Mouse (Mus musculus) left cerebral cortex, adult 11 months (tissue): ENCODE results near the gene Babam2.
"Not testable (repeated sequence)": the region's sequence is repeated elsewhere in the genome, so short reads cannot be mapped to it uniquely, and the experiment has no call there.

Experiments used
- DNase-seq: peaks from one replicate; pipeline ENCODE4 v3.0.0; 2022; ENCODE audit warnings: low spot score

Babam2 gene

DNA sequence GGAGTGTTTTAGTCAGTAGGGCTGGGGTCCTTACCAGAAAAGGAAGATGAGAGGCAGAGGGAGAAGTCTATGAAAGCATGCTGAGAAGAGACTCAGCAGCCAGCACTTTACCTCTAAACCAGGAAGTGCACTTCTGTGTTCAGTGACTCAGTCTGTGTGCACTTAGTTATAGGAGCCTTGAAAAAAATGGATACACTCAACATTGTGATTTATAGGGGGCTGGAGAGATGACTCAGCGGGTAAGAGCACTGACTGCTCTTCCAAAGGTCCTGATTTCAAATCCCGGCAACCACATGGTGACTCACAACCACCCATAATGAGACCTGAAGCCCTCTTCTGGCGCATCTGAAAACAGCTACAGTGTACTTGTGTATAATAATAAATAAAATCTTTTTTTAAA is 238.5 kb downstream of the Babam2 start:
- DNase-seq, result no peak

DNA sequence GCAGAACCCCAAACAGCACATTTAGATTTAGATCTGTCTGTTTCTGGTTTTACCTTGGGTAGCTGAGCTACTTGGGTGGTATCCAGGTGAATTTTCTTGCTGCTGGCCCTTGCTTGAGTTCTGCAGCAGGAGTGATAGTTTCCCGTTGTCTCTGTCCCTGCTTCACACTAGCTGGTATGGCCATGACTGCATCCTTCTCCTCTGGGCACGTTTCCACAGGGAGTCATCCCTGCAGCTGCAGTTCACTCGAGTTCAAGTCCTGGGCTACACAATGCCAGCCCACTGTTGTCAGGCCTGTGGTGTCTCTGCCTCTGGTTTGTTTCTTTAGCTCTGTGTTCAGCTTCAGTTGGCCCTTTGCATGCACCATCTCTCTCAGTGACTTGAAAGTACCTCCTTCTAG is 239.0 kb downstream of the Babam2 start:
- no peak for DNase-seq

DNA sequence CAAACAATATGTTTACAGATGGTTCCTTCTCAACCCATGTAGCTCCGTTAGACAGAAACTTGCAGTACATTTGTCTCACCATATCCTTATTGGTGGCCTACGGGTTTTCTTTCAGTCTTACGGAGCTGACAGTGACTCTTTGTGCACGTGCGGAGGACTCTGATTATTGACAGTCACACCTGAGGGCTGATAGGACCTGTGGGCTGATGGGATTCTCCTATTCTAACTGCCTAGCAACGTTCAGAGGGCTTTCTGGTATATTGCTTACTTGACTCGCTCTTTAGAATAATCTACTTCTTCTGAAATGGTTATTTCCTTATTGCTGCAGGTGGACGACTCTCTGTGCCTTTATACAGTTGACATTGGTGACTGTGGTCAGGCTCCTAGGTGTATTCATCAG is 243.4 kb downstream of the Babam2 start:
- no peak for DNase-seq

DNA sequence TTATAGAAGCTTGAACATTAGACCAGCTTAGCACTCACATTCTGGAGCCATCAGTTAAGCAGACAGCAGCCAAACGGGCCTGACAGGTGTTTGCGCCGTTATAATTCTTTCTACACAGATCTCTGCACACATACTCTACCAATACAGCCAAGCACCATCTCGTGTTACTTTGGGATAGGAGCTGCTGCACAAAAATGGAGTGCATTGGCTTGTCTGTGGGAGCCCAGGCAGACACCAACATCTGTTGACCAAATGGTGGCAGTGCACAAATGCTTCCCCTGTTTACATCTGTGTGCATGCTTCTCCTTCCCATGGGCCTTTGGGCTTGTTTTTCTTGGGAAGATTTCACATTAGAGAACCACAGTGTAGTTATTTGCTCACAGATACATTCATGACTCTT is 249.7 kb downstream of the Babam2 start:
- DNase-seq, result no peak

DNA sequence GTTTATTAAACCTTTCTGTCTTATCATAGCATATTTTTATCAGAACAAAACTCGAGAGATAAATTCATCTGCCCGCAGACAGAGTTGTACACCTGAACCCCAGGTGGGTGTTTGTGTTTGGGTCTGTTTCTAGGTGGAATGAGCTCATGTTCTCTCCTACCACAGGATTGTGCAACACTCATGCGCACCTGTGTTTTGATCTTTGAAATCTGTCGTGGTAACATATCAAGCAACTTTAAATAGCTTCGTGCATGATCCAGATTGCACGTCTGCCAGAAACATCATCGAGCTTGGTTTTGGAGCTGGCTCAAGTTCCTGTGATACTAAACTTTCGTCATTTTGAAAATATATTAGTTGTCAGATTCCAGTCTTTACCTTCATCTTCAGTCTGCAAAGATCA is 251.9 kb downstream of the Babam2 start:
- DNase-seq, result no peak

DNA sequence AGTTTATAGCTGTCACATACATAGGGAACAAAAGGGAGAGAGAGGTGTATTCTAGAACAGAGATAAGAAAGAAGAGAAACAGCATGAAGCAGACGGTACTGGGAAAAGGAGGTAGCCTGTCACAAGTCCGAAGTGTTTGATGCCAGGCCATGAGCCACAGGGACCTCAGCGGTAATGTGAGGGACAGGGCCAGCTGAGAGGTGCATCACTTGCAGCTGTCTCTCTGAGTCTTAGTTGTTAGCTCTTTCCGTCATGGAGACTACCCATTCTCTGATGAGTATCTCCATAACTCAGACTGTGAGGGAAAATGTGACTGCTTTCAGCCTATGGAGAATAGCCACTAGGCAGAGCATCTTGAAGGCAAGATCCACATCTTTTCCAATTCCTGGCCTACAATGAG is 253.0 kb downstream of the Babam2 start:
- no peak for DNase-seq

DNA sequence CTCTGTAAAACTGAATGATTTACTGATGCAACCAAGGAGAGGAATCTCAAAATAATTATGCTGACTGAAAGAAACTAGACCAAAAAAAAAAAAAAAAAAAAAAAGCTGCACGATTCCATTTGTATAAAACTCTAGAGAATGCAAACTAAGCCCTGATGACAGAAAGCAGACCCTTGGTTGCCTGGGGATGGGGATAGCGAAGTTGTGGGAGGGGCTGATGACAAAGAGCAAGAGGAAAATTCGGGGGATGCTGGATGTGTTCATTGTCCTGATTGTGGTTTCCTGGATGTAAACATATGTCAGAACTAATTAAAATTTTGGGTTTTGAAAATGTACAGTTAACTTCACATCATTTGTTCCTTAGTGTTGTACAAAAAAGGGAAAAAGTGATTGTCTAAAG is 257.7 kb downstream of the Babam2 start:
- no peak for DNase-seq

DNA sequence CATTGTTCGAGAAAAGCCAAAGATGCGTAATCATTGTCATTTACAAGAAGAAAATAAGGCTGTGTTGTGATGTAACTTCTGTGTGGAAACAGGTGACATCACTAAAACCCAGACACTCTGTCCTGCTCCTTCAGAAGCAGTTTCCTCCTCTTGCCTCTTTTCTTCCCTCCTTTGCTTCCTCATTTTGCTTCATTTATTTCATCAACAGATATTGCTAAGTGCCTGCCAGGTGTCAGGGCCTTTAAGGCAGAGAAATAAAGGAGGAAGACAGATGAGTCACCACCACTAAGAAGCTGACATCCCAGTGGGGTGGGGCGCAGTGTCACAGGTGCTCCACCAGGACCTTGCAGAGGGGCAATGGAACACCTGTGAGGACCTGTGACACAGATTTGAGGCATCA is 258.9 kb downstream of the Babam2 start:
- no peak for DNase-seq

DNA sequence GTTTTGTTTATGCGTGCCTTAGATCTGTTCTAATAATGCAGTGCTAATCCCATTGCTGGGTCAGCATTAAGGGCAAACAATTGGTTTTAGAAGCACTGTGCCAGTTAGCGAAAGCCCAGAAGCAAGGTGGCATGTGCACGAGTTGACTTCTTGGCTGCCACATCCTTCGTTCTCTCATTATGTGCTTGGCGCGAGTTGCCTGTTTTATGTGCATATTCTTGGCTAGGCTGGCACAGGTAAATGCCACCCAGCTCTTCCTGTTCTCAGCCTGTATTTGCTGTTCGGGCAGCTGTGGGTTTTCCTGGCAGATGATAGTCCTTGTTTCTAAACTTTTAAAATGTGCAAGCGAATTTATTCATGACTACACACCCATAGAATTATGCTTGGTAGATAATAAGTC is 262.4 kb downstream of the Babam2 start:
- no peak for DNase-seq

DNA sequence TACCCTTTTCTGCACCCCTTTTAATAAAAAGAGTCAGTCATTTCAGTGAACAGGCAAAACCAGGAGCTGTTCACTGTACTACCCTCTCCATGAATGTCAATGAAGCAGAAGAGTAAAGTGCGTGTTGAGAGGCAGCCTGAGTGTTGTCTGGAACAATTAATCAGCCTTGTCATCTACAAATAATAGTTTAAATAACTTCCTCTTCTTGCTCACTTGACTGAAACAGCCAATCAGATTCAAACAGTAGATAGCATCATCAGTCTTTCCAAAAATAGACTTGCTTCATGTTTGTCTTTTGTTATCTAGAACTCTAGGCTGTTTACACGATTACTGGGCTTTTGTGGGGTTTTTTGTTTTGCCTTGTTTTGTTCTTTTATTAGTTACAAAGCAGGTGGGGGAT is 263.9 kb downstream of the Babam2 start:
- DNase-seq, result no peak

DNA sequence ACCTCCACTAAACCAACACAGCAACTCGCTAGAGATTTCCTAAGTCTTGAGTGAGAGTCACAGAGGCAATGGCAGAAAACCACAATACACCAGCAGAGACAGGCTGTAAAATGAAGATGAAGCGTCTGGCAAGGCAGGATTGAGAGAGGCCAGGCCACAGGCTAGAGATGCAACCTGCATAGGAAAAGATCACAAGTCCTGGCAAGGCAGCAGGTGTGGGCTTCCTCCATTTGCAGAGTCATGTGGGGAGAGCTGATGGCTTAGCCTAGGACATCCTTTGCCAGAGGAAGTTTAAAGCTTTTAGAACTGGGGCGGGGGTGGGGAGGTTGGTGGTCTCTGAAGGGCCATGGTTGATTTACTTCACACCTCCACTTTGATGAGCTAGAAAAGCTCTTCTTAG is 264.9 kb downstream of the Babam2 start:
- DNase-seq, result no peak

DNA sequence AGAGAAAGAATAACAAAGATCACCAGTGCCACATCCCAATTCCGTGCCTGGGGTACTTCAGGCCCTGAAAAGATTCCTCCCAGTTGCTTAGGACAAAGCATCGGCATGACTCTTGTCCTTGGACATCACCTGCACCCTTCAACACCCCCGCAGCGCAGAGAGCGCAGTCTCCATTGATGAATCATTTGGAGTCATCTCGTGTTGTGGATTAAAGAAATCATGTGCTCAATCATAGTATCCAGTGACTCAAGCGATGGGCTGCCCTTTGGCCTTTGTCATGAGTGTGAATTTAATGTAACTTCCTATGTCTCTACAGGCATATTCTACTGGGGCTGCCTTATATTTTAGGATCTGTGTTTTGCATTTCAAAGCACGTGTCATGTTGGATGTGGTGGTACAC is 265.9 kb downstream of the Babam2 start:
- no peak for DNase-seq

DNA sequence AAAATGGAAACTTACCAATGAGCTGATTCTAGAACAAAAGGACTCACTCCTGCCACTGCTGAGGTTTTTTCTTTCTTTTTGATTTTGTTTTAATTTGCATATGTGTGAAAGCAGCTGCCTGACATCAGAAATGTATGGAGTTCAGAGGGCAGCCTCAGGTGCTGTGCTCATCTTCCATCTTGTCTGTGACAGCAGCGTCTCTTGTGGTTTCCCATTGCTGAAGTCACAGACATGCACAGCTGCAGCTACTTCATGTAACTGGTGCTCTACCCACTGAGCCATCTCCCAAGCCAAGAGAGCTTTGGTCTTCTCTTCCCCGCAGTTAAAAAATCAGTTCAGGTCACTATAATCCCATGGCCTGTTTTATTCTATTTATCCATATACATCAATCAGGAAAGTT is 266.4 kb downstream of the Babam2 start:
- DNase-seq, result no peak

DNA sequence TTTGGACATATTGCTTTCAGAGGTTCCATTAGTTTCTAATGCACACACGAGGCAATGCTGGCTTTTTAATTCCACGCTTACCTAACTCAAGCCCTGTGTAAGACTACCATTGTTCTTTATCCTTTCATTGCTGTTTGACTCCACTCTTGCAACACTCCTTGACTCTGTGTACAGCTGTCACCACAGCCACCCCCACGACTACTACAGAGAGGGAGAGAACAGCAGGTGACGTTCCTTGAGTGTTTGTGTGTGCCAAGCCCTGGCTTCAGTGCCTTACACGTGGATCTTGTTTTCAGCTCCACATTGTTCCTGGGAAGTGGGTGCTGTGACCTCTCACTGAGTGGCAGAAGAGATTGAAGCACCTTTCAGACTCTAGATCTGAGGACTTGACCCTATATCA is 269.3 kb downstream of the Babam2 start:
- DNase-seq, result no peak

DNA sequence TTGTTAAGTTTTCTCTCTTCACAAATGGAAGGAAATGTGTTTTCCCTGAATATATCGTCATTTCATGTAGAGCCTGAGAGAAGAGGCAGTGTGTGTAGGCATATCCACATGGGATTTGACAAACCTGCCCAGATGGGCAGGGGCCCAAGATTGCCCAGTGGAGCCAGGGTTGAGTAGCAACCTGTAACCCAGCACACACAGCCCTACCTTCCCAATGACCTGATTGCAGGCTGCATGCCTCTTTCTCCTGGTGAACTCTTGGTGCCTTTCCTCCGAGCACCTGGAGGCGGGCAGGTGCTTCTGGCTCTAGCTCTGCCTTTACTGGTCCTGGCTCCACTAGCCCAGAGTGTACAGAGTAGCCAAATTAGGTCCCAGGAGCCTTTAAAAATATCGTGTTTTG is 270.0 kb downstream of the Babam2 start:
- no peak for DNase-seq

DNA sequence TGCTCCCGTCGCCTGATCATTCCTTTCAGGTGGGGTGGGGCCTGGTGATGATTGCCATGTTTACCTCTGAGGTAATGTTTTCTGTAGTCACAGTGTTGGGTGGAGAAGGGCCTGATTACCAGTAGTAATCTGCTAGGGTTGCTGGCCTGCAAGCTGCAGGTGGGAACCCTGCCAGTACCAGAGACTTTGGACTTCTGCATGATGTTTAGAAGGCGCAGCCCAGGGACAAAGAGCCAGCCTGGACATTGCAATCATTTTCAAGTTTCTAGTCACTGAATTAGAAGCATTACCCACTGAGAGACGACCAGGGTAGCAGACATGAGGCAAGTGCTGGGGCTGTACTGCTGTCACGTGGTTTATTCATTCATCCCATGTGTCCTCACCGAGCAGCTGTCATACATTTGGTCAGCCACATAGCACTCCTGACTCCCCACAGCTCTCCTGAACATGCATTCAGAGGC is 270.6 kb downstream of the Babam2 start:
- DNase-seq, result no peak

DNA sequence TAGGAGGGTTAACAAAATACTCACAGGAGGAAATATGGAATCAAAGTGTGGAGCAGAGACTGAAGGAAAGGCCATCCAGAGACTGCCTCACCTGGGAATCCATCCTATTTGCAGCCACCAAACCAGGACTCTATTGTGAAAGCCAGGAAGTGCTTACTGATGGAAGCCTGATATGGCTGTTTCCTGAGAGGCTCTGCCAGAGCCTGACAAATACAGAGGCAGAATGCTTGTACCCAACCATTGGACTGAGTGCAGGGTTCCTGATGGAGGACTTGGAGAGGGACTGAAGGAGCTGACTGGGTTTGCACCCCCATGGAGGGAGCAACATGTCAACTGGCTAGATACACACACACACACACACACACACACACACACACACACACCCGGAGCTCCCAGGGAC is 274.9 kb downstream of the Babam2 start:
- not testable (repeated sequence) for DNase-seq

DNA sequence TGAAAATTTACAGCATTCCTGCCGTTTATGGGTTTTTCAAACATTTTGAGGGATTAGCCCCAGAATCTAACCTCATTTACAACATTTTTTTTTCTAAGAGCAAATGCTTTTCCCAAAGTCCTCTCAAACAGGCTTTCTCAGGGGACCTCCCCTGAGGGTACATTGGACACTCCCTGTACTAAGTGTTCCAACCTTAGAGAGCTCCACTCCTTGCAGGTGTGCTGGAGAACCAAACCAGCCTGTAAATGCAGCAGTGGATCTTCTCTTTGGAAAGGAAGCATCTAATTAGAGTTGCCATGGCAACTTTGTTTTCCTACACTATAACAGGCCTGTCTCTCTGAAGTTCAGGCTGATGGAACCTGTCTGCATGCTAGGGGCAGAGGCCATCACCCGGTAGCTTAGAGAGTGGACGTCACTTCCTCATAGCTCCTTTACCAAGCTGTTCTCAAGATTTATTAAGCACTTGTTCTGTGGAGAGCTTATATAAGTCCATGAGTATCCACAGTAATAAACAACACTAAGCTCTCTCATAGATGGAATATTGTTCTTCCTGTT is 277.2 kb downstream of the Babam2 start:
- DNase-seq, result no peak

DNA sequence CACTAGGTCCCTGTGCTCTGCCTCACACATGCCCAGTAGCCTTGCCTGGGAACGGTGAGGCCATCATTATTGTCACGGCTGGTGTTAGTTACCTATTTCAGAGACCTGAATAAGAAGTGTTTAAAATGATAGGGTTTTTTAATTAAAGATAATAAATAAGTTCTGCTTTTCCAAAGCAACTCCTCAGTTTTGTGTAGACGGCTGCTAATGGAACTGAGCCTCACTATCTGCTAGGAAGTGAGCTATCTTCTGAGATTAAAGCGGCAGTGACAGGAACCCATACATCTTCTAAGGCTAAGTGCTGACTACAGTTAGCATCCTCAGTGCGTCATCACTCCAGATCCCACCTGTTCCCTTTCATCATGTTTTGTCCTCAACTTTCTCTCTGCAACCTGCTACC is 284.6 kb downstream of the Babam2 start:
- DNase-seq, result no peak

DNA sequence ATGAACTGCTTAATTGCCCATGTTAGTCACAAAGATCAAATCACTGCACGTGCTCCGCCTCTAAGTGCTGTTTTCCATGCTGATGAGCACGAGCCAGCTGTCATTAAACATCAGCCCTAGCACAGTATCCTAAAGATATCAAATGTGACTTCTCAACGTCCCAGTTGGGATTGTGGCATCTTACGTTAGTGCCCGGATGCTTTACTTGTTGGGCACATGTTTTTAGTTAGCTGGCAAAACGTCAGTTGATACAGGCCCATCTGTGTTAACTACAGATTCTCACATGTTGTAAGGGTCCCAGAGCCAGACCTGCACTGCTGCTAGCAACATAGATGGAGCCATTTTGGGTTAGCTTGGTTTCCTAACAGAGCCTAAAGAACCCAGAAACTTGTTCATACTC is 285.7 kb downstream of the Babam2 start:
- no peak for DNase-seq

DNA sequence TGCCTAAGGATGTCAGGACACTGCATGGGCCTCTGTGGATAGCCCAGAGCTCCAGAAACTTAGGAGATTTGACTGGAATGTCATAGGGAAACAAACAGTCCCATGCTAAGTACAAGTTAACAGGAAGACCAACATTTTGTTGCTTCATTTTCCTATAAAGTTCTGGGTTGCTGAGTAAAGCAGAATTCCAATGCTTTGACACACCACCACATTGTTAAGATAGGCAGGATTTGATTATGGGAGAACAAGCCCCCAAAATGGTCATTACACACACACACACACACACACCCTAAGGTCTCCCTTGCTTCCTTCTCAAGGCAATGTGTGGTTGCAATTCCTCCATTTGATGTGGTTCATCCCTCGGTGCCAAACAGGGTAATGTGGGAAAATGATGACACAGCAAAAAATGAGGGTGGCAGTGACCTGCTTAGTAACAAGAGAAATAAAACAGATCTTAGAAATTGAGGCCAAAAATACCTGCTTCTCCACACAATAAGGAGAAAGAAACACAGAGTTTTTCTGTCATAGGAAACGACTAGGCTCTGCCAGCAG is 286.4 kb downstream of the Babam2 start:
- DNase-seq, result no peak

DNA sequence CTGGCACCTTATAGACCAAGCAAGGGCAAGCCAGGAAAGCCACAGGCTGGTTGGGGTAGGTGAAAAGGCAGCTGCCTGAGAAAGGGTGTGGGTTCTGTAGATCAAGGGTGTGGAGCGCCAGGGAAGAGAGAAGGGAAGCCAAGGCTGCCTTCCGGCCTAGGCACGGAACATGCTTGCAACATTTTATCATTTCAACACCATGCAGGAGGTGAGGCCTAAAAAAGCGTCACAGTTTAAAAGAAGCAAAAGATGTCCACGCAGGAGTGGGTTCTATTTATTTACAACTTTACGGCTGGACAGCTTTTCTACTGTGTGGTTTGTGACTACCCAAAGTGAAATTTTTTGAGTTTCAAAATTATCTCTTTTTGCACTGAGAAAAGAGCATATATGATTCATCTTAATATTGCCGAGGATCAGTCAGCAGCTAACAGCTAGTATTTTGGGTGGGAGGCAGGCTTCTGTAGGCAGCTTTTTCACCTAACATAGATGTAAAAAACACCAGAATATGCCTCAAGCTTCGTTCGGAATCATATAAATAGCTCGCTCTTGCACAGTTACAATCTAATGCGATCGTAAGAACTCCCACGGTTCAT is 287.0 kb downstream of the Babam2 start:
- peak; percentile 53 for DNase-seq

DNA sequence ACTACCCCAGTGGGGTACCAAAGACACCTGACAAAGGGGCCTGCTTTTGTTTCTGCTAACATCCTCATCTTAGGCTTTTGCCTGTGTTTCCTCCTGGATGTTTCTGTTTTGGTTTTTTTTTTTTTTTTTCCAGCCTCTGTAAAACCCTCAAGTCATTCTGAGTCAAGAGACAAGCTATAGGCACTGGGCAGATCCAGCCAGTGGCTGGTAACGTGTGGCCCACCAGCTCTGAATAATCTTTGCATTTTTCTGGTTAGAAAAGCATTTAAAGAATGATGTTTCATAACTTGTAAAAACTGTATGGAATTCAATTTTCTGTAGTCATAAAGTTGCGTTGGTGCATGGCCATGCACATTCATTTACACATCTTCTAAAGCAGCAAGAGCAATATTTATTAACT is 287.5 kb downstream of the Babam2 start:
- no peak for DNase-seq
